Mouse (Mus musculus): ENCODE data around the gene Inpp1.

Inpp1 gene

DNA sequence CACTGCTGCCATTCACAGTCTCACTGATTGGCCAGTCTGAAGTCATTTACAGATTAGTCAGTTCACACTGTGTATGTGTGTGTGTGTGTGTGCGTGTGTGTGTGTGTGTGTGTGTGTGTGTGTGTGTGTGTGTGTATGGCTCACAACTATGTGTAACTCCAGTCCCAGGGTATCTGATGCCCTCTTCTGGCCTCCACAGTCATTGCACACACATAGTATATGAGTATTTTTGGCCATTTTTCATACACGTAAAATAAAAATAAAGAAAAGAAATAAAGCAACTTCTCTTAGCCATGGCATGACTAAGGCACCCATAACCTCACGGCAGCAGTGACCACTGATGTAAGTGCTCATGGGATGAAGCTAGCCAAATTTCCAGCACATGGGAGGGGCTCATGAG, 23.8 kb downstream of the Inpp1 start:
- no peak for DNase-seq (ENCODE audit: low read depth, low spot score)

DNA sequence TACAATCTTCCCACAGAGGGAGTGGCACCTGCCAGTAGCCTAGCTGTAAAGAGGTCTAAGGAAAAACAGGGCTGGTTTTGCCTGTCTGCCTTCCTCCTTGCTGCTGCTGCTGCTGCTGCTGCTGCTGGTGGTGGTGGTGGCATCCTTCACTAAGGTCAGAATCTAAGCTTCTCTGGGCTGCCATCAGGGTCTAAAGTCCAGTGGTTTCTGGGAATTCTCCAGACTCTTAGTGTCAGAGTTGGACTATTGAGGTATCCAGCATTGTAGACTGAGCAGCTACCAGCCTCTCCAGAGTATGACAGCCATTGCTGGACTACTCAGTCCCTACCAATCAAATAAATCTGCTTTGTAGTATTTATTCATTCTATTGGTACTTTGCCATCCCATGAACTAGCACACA, 24.8 kb downstream of the Inpp1 start:
- DNase-seq (ENCODE audit: low read depth, low spot score): no peak

DNA sequence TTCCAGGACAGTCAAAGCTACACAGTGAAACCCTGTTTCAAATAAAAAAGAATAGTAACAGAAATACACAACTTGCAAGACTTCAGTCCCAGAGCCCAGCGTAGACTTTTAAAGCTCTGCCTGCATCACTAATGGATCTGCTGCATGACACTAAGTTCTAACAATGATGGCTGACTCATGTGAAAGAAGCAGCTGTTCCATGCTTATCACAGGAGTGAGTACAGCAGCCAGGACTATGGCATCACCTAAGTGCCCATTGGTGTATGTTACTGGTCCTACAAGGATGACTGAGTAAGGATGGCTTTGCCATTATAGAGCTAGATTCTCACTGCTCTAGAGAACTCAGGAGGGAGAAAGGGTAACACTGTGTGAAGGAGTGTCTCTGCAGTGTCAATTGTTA, 30.2 kb downstream of the Inpp1 start:
- no peak for DNase-seq (ENCODE audit: low read depth, low spot score)

DNA sequence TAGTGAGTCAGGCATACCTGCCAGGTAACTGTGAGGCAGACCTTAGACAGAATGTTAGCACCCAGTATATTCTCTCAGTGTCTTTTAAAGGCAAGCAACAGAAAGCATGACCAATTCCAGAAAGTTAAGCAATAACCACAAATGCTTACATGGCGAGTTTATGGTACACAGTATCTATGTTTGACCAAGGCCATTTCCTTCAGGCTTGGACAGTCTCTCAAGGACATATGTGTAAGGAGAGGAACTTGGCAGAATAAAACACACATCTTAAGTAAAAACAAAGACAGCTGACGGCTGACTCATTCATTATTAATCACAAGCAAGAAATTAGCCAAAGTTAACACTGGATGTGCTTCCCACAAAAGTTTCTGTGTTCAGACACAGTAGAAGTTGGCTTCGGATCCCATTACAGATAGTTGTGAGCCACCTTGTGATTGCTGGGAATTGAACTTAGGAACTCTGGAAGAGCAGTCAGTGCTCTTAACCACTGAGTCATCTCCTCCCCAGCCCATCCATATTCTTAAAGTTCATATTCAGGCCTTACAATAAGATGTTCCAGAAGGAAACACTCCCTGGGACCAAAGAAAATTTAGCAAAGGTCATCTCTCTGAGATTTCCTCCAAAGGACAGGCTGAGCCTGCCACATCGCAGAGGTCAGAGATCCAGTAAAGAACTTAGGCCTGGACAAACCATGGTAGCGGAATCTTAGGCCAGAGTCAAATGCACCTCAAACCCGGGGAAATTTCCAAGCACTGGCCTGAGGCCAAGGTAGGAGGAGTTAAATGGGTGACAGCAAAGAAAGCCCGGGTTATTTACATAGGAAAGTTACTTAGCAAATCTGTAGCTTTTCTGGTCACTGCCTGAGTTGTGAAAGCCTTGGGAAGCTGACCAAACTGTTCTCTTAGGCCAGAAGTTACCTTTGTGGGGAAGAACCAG, 52.0 kb downstream of the Inpp1 start:
- DNase-seq (ENCODE audit: low read depth, low spot score): no peak

DNA sequence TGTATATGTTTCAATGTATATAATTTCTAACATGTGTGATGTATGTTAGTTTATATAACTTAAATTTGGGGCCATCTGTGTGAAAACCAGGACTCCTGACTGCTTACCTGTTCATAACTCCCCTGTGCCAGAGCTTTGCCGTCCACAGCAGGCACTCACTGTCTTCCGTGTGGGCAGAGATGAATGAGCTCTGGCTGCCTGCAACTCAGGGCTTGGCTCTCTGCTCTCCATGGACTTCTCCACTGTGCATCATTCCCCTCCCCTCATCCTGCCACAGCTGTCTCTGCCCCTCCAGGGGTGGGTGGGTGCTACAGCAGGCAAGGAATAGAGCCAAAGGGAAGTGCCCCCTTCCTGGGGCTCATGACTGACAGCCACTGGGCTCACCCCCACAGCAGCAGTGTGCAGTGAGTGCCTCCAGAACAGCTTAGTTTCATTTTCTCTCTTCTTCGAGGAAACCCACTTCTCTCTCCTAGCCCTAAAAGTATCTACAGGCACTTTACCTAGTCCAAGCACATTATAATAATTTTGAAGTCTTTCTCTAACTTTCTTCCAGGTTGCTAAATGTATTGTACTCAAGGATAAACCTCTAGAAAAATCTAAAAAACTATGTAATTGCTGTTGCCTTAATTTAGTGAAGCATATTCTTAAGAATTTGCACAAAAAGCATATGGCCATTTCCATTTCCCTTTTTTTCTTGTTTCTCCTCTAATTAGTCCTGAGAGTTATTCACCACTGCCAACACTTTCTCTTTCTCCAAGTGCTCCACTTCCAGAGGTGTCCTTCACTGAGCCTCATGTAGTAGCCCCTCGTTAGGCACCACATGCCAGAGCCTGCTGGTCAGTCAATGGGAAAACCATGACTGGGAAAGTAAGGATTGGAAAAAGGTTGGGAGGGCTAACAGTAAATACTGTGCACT, 53.3 kb downstream of the Inpp1 start:
- DNase-seq (ENCODE audit: low read depth, low spot score): no peak

DNA sequence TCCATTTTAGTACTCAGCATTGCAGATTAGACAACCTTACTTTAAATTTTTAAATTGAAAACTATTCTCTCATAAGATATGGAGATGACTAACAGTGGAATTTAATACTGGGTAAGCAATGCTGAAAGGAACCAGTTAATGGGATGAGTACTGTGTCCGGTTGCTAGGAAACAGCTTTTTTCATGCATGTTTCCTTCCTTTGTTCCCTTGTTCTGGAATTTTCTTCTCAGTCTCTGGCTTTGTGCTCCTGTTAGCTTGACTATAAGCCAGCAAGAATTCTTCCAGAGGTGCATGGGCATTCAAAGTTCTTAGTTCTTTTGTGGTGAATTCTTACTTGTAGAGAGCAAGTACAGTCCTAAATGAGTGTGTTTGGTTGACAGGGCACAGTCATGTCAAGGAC, 59.3 kb downstream of the Inpp1 start:
- no peak for DNase-seq (ENCODE audit: low read depth, low spot score)

DNA sequence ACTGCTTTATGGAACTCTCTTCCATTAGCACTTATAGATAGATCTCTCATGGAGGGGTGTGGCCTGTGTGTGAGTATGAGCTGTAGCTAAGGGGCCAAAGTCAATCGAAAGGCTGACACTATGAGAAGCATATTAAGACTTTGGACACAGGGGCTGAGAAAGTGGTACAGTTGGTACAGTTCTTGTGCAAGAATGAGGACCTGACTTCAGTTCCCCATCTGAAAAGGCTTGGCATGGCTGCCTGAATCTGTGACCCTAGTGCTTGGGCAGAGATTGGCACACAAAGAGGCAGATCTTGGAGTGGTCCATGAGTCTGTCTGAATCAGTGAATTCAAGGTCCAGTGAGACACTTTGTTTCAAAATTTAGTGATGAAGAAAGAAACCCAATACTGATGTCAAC, 63.2 kb downstream of the Inpp1 start:
- no peak for DNase-seq (ENCODE audit: low read depth, low spot score)

DNA sequence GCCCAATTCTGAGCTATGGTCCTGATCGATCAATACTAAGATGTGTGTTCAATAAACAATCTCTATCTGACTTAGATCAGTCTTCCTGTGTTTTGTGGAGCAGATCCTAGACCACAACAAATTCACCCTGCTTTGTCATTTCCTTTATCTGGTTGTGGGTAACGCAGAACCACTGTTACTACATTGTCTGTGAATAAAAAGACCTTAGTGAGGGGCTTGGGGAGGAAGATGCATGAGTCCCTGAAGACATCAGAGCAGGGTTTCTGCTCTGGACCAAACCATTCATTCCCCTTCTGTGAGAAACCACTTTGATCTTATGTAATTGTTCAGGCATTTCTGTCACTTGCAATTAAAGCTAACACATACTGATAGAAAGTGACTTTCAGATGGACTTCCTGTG, 63.7 kb downstream of the Inpp1 start:
- DNase-seq (ENCODE audit: low read depth, low spot score): no peak

DNA sequence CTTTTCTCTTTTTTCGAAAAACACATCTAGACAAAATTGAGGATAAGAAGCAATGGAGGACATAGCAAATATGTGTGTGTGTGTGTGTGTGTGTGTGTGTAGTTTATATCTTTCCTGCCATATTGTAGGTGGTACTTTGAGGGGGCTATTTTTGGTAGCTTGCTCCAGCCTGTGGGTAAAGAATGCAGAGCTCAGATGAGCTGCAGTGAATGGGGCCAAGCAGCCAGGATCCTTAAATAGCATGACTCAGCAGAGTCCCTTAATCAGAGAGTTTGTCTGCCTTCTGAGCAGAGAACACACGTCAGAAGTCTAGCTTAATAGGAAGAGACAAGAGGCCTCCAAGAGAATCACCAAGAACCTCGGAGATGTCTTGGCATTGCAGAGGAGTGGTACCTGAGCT, 64.8 kb downstream of the Inpp1 start:
- DNase-seq (ENCODE audit: low read depth, low spot score): no peak

DNA sequence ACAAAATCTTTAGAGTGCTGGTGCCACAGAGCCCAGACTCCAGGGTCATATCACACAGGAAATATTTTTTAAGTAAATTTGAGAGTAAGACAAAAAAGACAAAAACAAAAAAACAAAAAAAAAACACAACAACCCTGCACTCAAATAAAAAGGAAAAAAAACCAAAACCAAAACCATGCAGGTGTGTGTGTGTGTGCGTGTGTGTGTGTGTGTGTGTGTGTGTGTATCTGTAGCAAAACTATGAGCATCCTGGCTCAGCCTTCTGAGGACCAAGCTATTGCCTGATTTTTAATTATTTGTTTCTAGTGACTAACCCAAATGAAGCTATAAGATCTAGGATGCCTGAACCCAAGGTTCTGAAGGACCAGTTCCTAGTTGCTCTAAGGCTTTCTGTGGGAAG, 65.9 kb downstream of the Inpp1 start:
- DNase-seq (ENCODE audit: low read depth, low spot score): no peak

DNA sequence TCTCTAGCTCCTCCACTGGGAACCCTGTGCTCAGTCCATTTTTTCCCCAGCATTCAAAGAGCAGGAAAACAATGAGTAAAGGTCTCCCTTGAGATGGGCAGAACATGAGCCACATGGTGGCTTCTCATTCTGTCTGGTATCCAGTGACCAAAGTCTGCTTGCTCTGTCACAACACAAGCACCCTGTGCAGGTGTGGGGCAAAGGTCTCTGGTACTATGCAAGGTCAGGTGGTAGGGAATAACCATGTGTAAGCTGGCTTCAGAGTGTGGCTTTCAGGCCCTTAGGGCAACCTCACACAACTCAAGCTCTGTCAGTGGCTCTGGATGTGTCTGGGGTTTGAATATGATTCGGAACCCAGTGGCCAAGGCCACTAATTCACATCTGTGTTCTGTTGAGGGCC, 67.5 kb downstream of the Inpp1 start:
- DNase-seq (ENCODE audit: low read depth, low spot score): no peak

DNA sequence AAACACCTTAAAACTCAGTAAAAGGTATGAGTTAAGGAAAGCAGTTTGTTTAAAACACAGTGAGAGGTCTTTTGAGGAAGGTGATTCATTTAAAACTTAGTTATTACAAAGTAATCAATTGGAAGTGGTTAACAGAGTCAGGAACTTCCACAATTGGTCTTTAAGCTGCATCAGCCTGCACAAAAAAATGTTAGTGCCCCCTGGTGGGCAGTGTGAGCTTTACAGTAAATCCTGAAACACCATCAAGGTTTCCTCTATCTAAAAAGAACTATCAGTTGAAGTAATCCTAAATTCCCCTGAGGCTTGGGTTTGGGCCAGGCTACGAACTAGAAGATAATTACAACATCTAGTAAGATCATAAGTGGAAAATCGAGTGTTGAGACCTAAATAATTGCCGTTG, 69.2 kb downstream of the Inpp1 start:
- DNase-seq (ENCODE audit: low read depth, low spot score): peak; percentile 40

DNA sequence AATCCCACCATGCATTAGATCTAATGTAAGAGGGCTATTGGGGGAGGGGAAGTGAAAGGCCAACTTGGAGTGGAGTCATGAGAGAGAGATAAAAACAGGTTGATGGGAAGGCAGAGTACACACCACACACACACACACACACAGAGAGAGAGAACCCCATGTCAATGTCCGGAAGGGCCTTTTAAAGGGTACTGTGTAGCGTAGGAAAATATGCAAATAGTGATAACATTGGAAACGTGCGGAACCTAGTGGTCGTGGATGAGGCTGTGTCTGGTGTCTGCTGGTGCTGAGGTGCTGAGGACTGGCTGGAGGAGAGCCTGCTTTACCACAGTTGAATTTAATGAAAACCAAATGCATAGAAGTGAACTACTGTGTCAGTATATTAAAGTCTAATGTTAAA, 74.9 kb downstream of the Inpp1 start:
- no peak for DNase-seq (ENCODE audit: low read depth, low spot score)
